Mouse (Mus musculus) CD4-positive, CD25-positive, alpha-beta regulatory T cell, adult 2 months (primary cell): ENCODE results near the gene Efcab5.
A peak's percentile ranks its signal among the peaks of the same experiment; 100 is the strongest.
"Not testable (repeated sequence)": the region's sequence is repeated elsewhere in the genome, so short reads cannot be mapped to it uniquely, and the experiment has no call there.

Source experiments
- DNase-seq: peaks from one replicate; pipeline ENCODE4 v3.0.0-alpha.2; 2012; ENCODE audit warnings: low read depth, low spot score

Efcab5 gene

DNA sequence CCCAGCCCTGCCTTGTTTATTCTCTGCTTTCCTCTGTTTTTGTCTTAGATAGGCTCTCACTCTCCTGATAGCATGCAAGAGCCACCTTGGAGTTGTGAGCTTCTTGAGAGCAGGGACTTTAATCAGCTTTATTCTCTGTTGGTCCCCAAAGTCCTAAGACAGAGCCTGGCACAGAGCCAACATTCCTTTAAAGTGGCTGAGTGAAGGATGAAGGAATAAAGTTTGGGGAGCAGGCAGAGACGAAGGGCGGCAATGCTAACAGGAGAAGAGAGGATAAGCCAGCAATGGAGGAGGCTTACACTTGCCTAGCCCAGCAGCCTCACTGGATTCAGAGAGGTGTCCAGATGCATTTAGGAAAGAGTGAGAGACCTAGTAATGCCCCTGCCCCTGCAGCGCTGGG is 92.2 kb downstream of the Efcab5 start:
- no peak for DNase-seq

DNA sequence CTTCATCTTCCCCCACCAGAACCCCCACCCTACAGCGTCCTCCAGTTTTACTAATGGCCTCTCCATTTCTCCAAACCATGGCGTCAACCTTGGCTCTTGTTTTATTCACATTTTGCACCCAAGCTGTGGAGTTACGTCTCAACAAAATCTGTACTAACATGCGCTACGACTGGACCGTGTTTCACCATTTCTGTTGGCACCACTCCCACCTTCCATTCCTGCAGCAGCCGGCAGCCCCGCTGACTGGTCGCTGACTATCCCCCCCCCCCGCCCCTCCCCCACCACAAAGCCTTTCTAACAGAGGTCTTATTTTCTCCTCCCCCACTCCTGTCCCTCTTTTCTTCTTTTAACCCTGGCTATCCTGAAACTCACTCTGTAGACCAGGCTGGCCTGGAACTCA is 93.6 kb downstream of the Efcab5 start:
- DNase-seq = no peak

DNA sequence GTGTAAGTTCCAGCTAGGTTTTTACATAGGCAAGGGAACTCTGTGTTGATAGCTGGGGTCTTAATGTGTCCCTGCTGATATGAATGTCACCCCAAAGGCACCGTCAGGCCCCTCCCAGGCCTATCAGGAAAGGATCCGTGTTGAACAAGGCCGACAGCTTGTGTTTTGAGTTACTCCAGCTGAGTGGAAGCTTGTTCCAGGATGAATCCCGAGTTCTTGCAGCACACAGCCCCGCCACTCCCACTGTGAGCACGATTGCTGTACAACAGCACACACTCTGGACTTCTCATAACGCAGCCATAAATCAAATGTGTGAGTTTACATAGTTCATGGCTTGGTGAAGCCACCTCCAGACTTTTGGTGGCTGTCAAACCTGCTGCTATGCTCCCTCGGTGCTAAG is 94.6 kb downstream of the Efcab5 start:
- no peak for DNase-seq

DNA sequence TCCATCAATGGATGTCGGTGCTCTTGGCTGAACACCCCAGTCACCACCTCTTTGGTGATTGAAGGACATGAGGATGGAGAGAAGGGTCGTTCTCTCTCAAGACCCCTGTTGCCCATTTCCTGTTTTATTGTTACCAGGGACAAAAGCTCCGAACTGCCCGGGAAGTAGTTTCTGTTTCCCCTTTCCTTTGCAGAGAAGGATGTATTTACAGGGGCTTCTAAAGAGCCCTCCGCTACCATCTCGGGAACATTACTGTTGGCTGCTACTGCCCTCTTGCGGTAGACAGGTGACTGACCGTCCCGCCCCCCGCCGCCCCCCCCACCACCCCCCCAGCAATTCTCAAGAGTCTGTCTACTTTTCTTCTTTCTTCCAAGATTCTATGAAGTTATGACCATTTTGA is 95.6 kb downstream of the Efcab5 start:
- peak; percentile 64 for DNase-seq

DNA sequence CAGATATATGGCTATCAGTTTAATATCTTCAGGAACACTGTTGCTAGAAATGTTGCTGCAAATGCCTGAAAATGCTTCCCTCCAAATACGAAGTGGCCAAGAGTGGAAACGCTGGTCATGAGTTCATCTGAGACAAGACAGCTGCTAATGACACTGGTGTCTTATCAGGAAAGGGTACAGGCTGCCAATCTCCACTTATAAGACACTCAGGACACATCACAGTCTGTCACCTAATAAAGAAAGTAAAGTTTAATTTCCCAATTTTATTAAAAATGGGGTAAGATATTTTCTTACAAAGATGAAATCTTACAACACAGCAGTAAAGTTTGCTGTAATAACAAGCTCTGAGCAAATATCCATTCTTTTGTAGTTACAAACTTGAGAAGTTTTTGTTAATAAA is 99.6 kb downstream of the Efcab5 start:
- DNase-seq = no peak

DNA sequence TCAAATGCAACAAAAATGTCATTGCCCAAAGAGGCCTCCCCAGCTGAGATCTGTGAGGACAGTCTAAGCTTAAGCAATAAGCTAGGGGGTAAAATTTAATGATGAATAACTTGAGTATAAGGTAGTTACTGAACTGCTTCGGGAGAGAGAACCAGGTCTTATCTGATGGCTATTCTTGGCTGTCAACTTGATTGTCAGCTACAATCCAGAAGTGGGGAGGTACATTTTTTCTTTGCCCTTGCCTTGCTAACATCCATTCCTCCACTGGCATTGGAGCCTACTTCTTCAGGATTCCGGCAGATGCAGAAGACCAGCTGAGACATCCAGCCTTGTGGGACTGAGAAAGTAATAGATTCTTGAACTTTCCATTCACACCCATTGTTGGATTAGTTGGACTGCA is 101.8 kb downstream of the Efcab5 start:
- no peak for DNase-seq

DNA sequence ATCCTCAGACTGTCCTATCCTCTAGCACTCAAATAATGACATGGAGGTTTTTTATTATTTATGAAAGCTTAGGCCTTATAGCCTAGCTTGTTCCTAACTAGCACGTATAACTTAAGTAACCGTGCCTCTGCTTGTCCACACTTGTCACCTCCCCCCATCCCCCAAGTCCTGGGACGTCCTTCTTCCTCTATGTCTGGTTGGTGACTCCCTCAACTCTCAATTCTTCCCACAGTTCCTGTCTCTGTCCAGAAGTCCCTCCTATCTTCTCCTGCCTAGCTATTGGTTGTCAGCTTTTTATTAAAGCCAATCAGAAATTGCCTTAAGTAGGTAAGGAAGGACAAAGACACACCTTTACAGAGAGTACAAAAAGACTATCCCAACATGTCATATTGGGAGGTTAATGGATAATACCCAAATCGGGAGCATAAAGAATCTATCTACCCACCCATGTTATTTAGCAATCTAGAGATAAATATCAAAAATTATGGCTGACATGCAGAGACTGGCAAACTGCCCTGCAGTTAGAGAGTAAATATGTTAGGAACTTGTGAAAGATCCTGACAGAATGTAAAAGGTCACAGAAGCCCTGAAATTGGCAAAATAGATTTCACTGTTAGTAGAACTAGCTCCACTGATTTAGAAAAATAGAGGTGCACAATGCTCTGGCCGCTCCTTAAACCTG is 104.6 kb downstream of the Efcab5 start:
- no peak for DNase-seq

DNA sequence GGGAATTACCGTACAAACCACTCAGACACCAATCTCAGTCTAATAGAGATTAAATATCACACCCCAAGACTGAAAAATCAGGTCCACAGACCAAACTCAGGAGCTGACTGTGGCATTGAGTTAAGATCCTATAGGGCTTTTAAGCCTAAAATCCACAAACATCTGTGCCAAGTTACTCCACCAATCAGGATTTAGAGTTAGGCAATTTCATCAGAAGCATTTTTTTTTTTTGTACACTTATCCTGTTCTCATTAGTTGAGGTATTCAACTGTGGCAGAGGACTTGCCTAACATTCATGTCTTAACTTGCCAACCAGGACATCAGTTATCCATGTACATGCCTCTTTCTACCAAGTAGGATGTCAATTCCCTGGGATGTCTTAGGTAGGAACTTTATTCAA is 109.4 kb downstream of the Efcab5 start:
- DNase-seq = no peak

DNA sequence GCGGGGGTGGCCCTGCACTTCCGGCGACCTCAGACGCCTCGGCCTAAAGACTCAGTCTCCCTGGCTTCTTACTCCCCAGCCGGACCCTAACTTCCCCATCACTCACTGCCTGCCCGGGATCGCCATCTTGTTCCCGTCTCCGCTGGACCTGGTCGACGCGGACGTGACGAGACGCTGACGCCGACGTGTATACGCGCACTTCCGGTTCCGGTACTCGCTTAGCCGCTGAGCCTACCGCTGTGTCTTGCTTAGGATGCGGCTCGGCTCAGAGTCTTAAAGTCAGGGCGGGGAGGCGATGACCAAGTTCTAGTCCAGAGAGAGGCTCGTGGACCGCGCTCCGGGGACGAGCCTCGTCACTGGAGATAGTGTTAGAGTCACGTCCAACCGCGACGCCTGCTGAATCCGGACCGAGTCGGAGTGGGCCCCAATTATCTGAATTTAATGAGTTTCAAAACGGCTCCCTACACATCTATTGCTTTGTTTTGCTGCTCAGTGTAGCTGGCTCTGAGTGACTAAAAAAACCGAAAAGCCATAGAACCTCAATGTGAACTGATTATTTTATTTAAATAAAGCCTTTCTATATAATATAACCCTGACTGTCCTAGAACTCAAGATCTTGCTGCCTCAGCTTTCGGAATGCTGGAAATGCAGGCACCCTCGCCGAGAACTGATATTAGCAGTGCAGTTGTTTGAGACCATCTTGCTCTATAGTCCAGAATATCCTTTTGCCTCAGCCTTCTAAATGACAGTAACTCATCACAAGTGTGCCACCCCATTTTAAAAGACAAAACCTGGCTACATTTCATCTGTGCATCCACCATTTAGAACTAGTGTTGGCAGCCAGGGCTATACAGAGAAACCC is 110.3 kb downstream of the Efcab5 start, which contains the start of gene Nsrp1:
Nsrp1 (minus strand) TSS at position 163 of the 862 bp plus-strand sequence.
- DNase-seq = peak; percentile 97

DNA sequence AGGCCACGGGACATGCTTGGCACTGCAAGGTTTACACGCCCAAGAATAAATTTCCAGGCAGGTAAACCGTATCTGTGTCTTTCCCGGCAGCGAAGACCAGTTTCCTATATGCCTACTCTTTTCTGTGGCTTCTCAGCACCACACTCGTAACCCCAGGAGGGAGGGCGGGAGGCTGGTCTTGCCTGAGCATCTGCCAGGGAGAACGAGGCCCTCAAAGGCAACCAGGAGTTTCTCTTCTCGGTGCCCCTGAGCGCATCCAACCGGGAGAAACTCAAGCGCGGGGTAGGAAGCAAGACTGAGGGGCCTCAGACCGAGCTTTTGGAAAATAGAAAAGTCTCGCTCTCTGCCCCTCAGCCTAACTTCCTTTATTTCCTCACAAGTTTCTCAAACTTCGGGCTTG is 111.0 kb downstream of the Efcab5 start:
- DNase-seq = peak; percentile 44

DNA sequence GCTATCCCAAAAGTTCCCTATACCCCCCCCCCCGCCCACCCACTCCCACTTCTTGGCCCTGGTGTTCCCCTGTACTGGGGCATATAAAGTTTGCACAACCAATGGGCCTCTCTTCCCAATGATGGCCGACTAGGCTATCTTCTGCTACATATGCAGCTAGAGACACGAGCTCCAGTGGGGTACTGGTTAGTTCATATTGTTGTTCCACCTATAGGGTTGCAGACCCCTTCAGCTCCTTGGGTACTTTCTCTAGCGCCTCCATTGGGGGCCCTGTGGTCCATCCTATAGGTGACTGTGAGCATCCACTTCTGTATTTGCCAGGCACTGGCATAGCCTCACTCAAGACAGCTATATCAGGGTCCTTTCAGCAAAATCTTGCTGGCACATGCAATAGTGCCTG is 111.4 kb downstream of the Efcab5 start:
- DNase-seq = not testable (repeated sequence)

DNA sequence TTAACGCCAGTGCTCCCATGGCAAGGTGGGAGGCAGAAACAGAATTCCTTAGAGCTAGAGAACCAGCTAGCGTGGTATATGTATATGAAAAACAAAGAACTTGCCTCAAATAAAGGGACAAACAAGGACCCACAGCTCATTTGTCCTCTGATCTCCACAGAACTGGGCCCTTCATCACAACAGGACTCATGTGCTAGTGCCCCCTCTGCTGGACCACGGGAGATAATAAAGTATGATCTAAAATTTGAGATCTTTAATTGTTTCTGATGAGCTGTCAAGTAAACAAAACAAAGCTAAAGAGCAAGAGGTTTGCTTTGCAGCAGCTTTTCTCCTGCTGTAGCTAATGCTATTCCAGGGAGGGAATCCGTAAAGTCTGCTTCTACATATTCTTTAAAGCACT is 118.0 kb downstream of the Efcab5 start:
- peak; percentile 49 for DNase-seq

DNA sequence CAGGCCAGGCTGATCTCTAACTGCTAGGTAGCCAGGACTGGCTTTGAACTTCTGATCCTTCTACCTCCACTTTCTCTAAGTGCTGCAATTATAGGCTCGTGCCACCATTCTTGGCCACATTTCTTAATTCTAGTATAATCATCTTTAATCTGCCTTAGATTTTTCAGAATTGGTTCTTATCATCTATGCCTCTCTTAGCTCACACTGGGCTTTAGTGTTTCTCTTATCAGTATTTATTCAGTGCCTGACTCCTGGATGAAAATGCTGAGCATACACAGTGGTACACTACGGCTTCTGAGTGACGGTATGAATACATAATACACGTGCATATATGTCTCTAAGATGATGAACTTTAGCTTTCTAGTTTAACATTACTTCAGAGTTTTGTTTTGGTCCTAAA is 119.9 kb downstream of the Efcab5 start:
- DNase-seq = no peak

DNA sequence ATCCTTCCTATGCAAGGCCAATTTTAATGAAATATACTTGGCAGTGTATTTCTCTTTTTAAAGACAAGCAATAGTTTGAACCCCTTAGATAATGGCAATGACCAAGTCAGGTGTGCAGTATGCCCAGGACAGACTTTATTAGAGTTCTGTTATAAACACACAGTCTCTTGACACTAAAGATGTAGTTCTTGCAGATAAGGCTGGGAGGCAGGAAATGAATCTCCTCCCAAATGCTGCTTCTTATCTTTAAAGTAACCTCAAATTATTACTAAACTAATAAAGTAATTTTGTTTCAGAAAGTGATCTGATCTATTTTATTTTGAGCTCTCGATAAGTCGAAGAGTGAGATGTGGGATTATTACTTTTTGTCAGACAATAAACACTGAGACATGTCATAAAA is 125.4 kb downstream of the Efcab5 start:
- DNase-seq = no peak

DNA sequence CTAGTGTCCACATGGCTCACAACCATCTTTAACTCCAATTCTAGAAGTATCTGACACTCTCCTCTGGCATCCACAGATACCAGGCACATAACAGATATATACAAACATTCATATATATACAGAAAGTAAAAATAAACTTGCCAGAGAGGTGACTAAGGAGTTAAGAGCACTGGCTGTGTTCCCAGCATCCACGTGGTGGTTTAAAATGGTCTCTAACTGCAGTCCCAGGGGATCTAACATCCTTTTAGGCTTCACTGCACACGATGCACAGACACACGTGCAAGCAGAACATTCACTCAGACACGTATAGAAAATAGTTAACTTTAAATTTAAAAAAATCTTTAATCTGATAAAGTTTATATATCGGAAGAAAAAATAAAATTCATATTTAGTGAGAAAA is 126.8 kb downstream of the Efcab5 start:
- no peak for DNase-seq

DNA sequence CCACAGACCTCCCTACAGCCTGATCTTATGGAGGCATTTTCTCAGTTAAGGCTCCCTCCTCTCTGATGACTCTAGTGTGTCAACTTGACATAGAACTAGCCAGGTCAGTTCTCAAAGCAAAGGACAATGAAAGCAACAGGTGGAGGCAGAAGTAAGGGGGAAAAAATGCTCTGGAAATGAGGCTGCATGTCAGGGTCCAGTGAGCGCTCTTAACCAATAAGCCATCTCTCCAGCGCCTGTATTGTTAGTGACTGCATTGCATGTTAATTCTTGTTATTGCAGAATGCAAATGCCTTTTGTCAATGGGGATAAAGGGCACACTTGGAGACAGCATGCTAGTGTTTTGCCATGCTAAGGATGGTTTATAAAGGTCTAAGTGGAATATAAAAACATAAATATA is 146.0 kb downstream of the Efcab5 start:
- DNase-seq = no peak

DNA sequence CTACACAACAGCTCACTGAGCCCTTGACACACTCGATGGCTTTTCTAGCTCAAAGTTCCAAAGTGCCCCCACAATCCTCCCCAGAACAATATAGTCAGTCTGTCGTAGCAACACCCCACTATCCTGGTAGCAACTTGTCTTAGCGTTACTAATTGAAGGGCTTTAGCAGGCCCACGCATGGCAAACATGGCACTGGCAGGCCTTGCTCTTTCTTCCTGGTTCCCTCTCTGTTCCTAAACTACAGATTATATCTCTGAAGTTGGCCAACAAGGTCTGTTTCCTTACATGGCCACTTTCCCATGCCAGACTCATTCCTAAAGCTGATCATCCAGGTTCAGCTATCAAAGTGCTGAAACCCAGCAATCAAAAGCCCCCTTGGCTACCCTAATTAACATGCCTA is 146.9 kb downstream of the Efcab5 start:
- no peak for DNase-seq
